In the genomic region with DNA sequence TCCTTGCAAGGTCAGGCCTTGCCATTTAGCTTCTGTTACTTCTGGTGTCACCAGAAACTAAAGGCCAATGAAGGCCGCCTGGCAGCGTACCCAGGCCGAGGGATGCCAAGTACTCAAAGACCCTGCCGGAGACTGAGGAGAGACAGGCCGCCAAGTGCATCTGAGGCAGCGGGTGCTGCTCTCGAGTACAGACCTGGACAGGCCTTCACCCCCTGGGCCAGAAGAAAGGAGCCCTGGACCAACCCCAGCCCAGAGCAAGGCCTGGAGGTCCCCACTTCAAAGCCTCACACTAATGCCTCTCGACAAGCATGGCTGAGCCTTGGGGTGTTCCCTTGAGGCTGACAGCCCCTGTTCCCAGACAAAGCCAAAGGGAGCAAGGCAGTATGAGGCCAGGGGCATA, we compare ENCODE assay signal across 22 mouse cellular contexts.
DNase-seq lines count a peak whose midpoint lies in the region; ATAC-seq and TF ChIP-seq lines count a peak whose summit lies in the region.
"Had no signal": no experiment of that assay in that cellular context is flagged by ENCODE, and none has a peak within 500 bp of the region (broad histone marks: within the 10 kb centered on the region; RNA-seq: fewer than 3 reads in every experiment).

No protein-coding gene starts in this region.

- H3K27me3 ChIP-seq in heart, embryonic 11.5 days (ENCODE audit: control insufficient read depth, insufficient read depth, low read length): no peaks in the 10 kb centered on the region
- H3K27me3 ChIP-seq in midbrain, embryonic 11.5 days (ENCODE audit: control insufficient read depth, insufficient read depth, low read length): no peaks in the 10 kb centered on the region
- no peaks in the 10 kb centered on the region for H3K27me3 ChIP-seq in midbrain, embryonic 14.5 days (ENCODE audit: control insufficient read depth, insufficient read depth, low read length)
- H3K27me3 ChIP-seq in midbrain, postnatal 0 days (ENCODE audit: insufficient read depth, low read length): no peaks in the 10 kb centered on the region
- H3K27me3 ChIP-seq: CH12.LX; forebrain, embryonic 13.5 days; hindbrain, embryonic 15.5 days; Patski had no signal

- H3K4me1 ChIP-seq in heart, embryonic 11.5 days (ENCODE audit: control insufficient read depth, insufficient read depth, low read length): peaks cover 9% of the 10 kb centered on the region; the same call in 1 of the 2 replicates
- H3K4me1 ChIP-seq in midbrain, embryonic 11.5 days (ENCODE audit: control insufficient read depth, insufficient read depth, low read length): peaks cover 3% of the 10 kb centered on the region; the same call in 1 of the 2 replicates
- 0 out of 2 replicates have a peak, but pooled peaks cover 4% of the 10 kb centered on the region for H3K4me1 ChIP-seq in midbrain, embryonic 14.5 days (ENCODE audit: control insufficient read depth, insufficient read depth, low read length)
- H3K4me1 ChIP-seq in midbrain, postnatal 0 days (ENCODE audit: insufficient read depth, low read length): no peaks in the 10 kb centered on the region
- H3K4me1 ChIP-seq: hindbrain, embryonic 15.5 days had no signal

- WGBS in heart, embryonic 11.5 days (ENCODE audit: insufficient replicate concordance): 86% methylated on average over 8 of the region's 8 CpGs
- 73% methylated on average over 8 of the region's 8 CpGs for WGBS in midbrain, embryonic 11.5 days
- 79% methylated on average over 8 of the region's 8 CpGs for WGBS in midbrain, embryonic 14.5 days
- 65% methylated on average over 8 of the region's 8 CpGs for WGBS in midbrain, postnatal 0 days

- H3K4me3 ChIP-seq in heart, embryonic 11.5 days (ENCODE audit: low read depth, low read length): no peak overlapping the region
- no peak overlapping the region for H3K4me3 ChIP-seq in midbrain, embryonic 11.5 days (ENCODE audit: low read depth, low read length)
- no peak overlapping the region for H3K4me3 ChIP-seq in midbrain, embryonic 14.5 days (replicated peaks; ENCODE audit: low read depth, low read length)
- H3K4me3 ChIP-seq in midbrain, postnatal 0 days (ENCODE audit: low read depth, low read length): no peak overlapping the region
- H3K4me3 ChIP-seq: forebrain, embryonic 10.5 days; forebrain, embryonic 13.5 days; heart, adult 2 months; heart, embryonic 10.5 days; hindbrain, embryonic 12.5 days; hindbrain, embryonic 15.5 days had no signal

- ATAC-seq in heart, embryonic 11.5 days (replicated peaks; ENCODE audit: insufficient number of reproducible peaks, low FRiP score, low TSS enrichment): no peak
- ATAC-seq in midbrain, embryonic 11.5 days (ENCODE audit: low FRiP score): no peak
- no peak for ATAC-seq in midbrain, embryonic 14.5 days (ENCODE audit: low FRiP score, low TSS enrichment)
- 0 out of 2 replicates have a peak, but pooled peaks have one; percentile 22 for ATAC-seq in midbrain, postnatal 0 days (ENCODE audit: low FRiP score)
- ATAC-seq: forebrain, embryonic 13.5 days; inflammation-experienced regulatory T-cells, adult 6 months; intestine, embryonic 16.5 days; Patski had no signal

- no peak overlapping the region for H3K4me2 ChIP-seq in heart, embryonic 11.5 days
- no peak overlapping the region for H3K4me2 ChIP-seq in midbrain, embryonic 11.5 days
- no peak overlapping the region for H3K4me2 ChIP-seq in midbrain, embryonic 14.5 days (ENCODE audit: low read length)
- no peak overlapping the region for H3K4me2 ChIP-seq in midbrain, postnatal 0 days (ENCODE audit: low read depth, low read length, poor library complexity, severe bottlenecking)
- H3K4me2 ChIP-seq: forebrain, embryonic 13.5 days; hindbrain, embryonic 12.5 days; hindbrain, embryonic 15.5 days had no signal

- no peak overlapping the region for H3K9ac ChIP-seq in heart, embryonic 11.5 days (ENCODE audit: low read depth, low read length)
- no peak overlapping the region for H3K9ac ChIP-seq in midbrain, embryonic 11.5 days (ENCODE audit: low read length)
- no peak overlapping the region for H3K9ac ChIP-seq in midbrain, embryonic 14.5 days (replicated peaks; ENCODE audit: low read length)
- no peak overlapping the region for H3K9ac ChIP-seq in midbrain, postnatal 0 days (replicated peaks; ENCODE audit: low read length, poor library complexity, severe bottlenecking)
- H3K9ac ChIP-seq: forebrain, embryonic 13.5 days; hindbrain, embryonic 12.5 days; hindbrain, embryonic 15.5 days had no signal

- H3K36me3 ChIP-seq in heart, embryonic 11.5 days (ENCODE audit: control insufficient read depth, insufficient read depth, low read length): no peaks in the 10 kb centered on the region
- H3K36me3 ChIP-seq in midbrain, embryonic 11.5 days (ENCODE audit: control insufficient read depth, insufficient read depth, low read length): no peaks in the 10 kb centered on the region
- H3K36me3 ChIP-seq in midbrain, embryonic 14.5 days (ENCODE audit: control insufficient read depth, insufficient read depth, low read length): no peaks in the 10 kb centered on the region
- H3K36me3 ChIP-seq in midbrain, postnatal 0 days (ENCODE audit: insufficient read depth, low read length): no peaks in the 10 kb centered on the region
- H3K36me3 ChIP-seq: forebrain, embryonic 10.5 days; G1E; heart, embryonic 10.5 days; hindbrain, embryonic 12.5 days; hindbrain, embryonic 15.5 days had no signal

- H3K27ac ChIP-seq in heart, embryonic 11.5 days (ENCODE audit: low read depth, low read length): no peak overlapping the region
- no peak overlapping the region for H3K27ac ChIP-seq in midbrain, embryonic 11.5 days (ENCODE audit: low read depth, low read length)
- H3K27ac ChIP-seq in midbrain, embryonic 14.5 days (replicated peaks; ENCODE audit: low read depth, low read length): no peak overlapping the region
- H3K27ac ChIP-seq in midbrain, postnatal 0 days (ENCODE audit: low read depth, low read length): no peak overlapping the region
- H3K27ac ChIP-seq: forebrain, embryonic 10.5 days; forebrain, embryonic 13.5 days; heart, adult 2 months; heart, embryonic 10.5 days; hindbrain, embryonic 12.5 days; hindbrain, embryonic 15.5 days had no signal

- no peaks in the 10 kb centered on the region; the same call in 1 of the 2 replicates for H3K9me3 ChIP-seq in heart, embryonic 11.5 days (replicated peaks; ENCODE audit: control insufficient read depth, low read length)
- H3K9me3 ChIP-seq in midbrain, embryonic 11.5 days (ENCODE audit: control insufficient read depth, low read length): no peaks in the 10 kb centered on the region; the same call in 1 of the 2 replicates
- no peaks in the 10 kb centered on the region for H3K9me3 ChIP-seq in midbrain, embryonic 14.5 days (ENCODE audit: control insufficient read depth, low read length)
- 0 out of 2 replicates have a peak, but pooled peaks cover 4% of the 10 kb centered on the region for H3K9me3 ChIP-seq in midbrain, postnatal 0 days (ENCODE audit: low read length)
- H3K9me3 ChIP-seq: forebrain, embryonic 10.5 days; heart, embryonic 10.5 days; hindbrain, embryonic 12.5 days; hindbrain, embryonic 15.5 days had no signal

- TF ChIP-seq CTCF in midbrain, postnatal 0 days (IDR thresholded peaks at IDR 0.05): no peak

- peak; percentile 46 to 70 for DNase-seq in cerebellum, postnatal 10 days
- DNase-seq in cerebellum, adult 18-20 months: no peak
- DNase-seq in heart, adult 11 months: peak; percentile 73
- peak; percentile 62 for DNase-seq in midbrain, embryonic 11.5 days (ENCODE audit: low spot score, missing footprints)
- no peak for DNase-seq in midbrain, embryonic 14.5 days
- DNase-seq in midbrain, postnatal 0 days (ENCODE audit: low spot score): peak; percentile 15
- DNase-seq: adrenal gland, postnatal 10 days; adrenal gland, postnatal 36 days; B cell, adult 2 months; gastrocnemius, postnatal 25 days had no signal

Comparison
In these comparisons a context has a peak if more than half of its experiments do, and no peak if none do; other contexts are left out.
1. DNase-seq: peak in cerebellum, postnatal 10 days (2 of 2), heart, adult 11 months (single experiment), midbrain, embryonic 11.5 days (single experiment) and midbrain, postnatal 0 days (single experiment); none in cerebellum, adult 18-20 months (0 of 2) and midbrain, embryonic 14.5 days (single experiment).